Mouse (Mus musculus): Measurements from ENCODE around the gene Frmd5. TPM values are rescaled to one million over a fixed set of nuclear protein-coding genes. Genes with fewer than 3 reads are reported as not detected.

Frmd5 gene
- polyA plus RNA-seq, 1 experiment from 2014 or later = 5.4 TPM

GRCm38 (mm10) chr2:121713567-121713966 is 93.3 kb downstream of the Frmd5 start:
- no peak overlapping the region for H3K27ac ChIP-seq (replicated peaks)
- H3K27me3 ChIP-seq (replicated peaks; ENCODE audit: low read depth, poor library complexity, severe bottlenecking) = no peaks in the 10 kb centered on the region
- H3K36me3 ChIP-seq (replicated peaks) = no peaks in the 10 kb centered on the region
- peaks cover 6% of the 10 kb centered on the region; the same call in 1 of the 2 replicates for H3K4me1 ChIP-seq
- 90% methylated on average over 4 of the region's 4 CpGs for WGBS
- no peak overlapping the region for H3K4me3 ChIP-seq
- no peak for DNase-seq (ENCODE audit: low spot score)
- no peaks in the 10 kb centered on the region for H3K9me3 ChIP-seq

GRCm38 (mm10) chr2:121711748-121712384 is 95.0 kb downstream of the Frmd5 start:
- DNase-seq (ENCODE audit: low spot score) = peak; percentile 28

GRCm38 (mm10) chr2:121709096-121709495 is 97.8 kb downstream of the Frmd5 start:
- Histone ChIP-seq H3K27ac (replicated peaks) (no peak overlapping the region), H3K4me3 (no peak overlapping the region), H3K9me3 (no peaks in the 10 kb centered on the region), H3K4me1 (peaks cover 6% of the 10 kb centered on the region; the same call in 1 of the 2 replicates), H3K36me3 (replicated peaks) (no peaks in the 10 kb centered on the region), H3K27me3 (replicated peaks; ENCODE audit: low read depth, poor library complexity, severe bottlenecking) (no peaks in the 10 kb centered on the region)
- WGBS = 84% methylated on average over 4 of the region's 4 CpGs
- DNase-seq (ENCODE audit: low spot score) = no peak

More at GRCm38 (mm10) chr2:121711748-121712384, 95.0 kb downstream of the Frmd5 start:
- H3K9me3 ChIP-seq = no peaks in the 10 kb centered on the region
- no peak overlapping the region for H3K4me3 ChIP-seq
- no peaks in the 10 kb centered on the region for H3K27me3 ChIP-seq (replicated peaks; ENCODE audit: low read depth, poor library complexity, severe bottlenecking)
- H3K27ac ChIP-seq (replicated peaks) = no peak overlapping the region; the same call in 1 of the 2 replicates
- H3K4me1 ChIP-seq = peaks cover 6% of the 10 kb centered on the region; the same call in 1 of the 2 replicates
- no peaks in the 10 kb centered on the region for H3K36me3 ChIP-seq (replicated peaks)
- WGBS = 29% methylated on average over 9 of the region's 9 CpGs

GRCm38 (mm10) chr2:121707461-121707860 is 99.4 kb downstream of the Frmd5 start:
- H3K27me3 ChIP-seq (replicated peaks; ENCODE audit: low read depth, poor library complexity, severe bottlenecking) = no peaks in the 10 kb centered on the region
- no peak overlapping the region for H3K27ac ChIP-seq (replicated peaks)
- H3K36me3 ChIP-seq (replicated peaks) = no peaks in the 10 kb centered on the region
- WGBS = 83% methylated on average over 5 of the region's 5 CpGs
- DNase-seq (ENCODE audit: low spot score) = no peak
- H3K4me3 ChIP-seq = no peak overlapping the region
- peaks cover 6% of the 10 kb centered on the region; the same call in 1 of the 2 replicates for H3K4me1 ChIP-seq
- H3K9me3 ChIP-seq = no peaks in the 10 kb centered on the region

- Histone ChIP-seq H3K36me3 (replicated peaks) (no peaks in the 10 kb centered on the region), H3K9me3 (no peaks in the 10 kb centered on the region), H3K27me3 (replicated peaks; ENCODE audit: low read depth, poor library complexity, severe bottlenecking) (no peaks in the 10 kb centered on the region), H3K4me3 (no peak overlapping the region), H3K4me1 (0 out of 2 replicates have a peak, but pooled peaks cover under 1% of the 10 kb centered on the region), H3K27ac (replicated peaks) (no peak overlapping the region)
- no peak for DNase-seq (ENCODE audit: low spot score)
- WGBS = 69% methylated on average over 2 of the region's 2 CpGs
Measured at GRCm38 (mm10) chr2:121705756-121706155, 101.1 kb downstream of the Frmd5 start.

GRCm38 (mm10) chr2:121699331-121699730 is 107.6 kb downstream of the Frmd5 start:
- no peak overlapping the region for H3K4me3 ChIP-seq
- H3K9me3 ChIP-seq = no peaks in the 10 kb centered on the region
- H3K27me3 ChIP-seq (replicated peaks; ENCODE audit: low read depth, poor library complexity, severe bottlenecking) = no peaks in the 10 kb centered on the region
- 44% methylated on average over 6 of the region's 6 CpGs for WGBS
- no peaks in the 10 kb centered on the region for H3K36me3 ChIP-seq (replicated peaks)
- no peak for DNase-seq (ENCODE audit: low spot score)
- peaks cover 14% of the 10 kb centered on the region; the same call in 1 of the 2 replicates for H3K4me1 ChIP-seq
- H3K27ac ChIP-seq (replicated peaks) = no peak overlapping the region

- H3K4me1 ChIP-seq = peaks cover 12% of the 10 kb centered on the region; the same call in 1 of the 2 replicates
- H3K36me3 ChIP-seq (replicated peaks) = no peaks in the 10 kb centered on the region
- 76% methylated on average over 10 of the region's 10 CpGs for WGBS
- H3K27me3 ChIP-seq (replicated peaks; ENCODE audit: low read depth, poor library complexity, severe bottlenecking) = no peaks in the 10 kb centered on the region
- no peak for DNase-seq (ENCODE audit: low spot score)
- H3K9me3 ChIP-seq = no peaks in the 10 kb centered on the region
- H3K27ac ChIP-seq (replicated peaks) = no peak overlapping the region
- H3K4me3 ChIP-seq = no peak overlapping the region
Measured at GRCm38 (mm10) chr2:121695436-121695835, 111.5 kb downstream of the Frmd5 start.

- WGBS = 81% methylated on average over 2 of the region's 2 CpGs
- Histone ChIP-seq H3K4me1 (peaks cover 12% of the 10 kb centered on the region), H3K36me3 (replicated peaks) (no peaks in the 10 kb centered on the region), H3K4me3 (no peak overlapping the region), H3K9me3 (no peaks in the 10 kb centered on the region), H3K27ac (replicated peaks) (no peak overlapping the region), H3K27me3 (replicated peaks; ENCODE audit: low read depth, poor library complexity, severe bottlenecking) (no peaks in the 10 kb centered on the region)
- DNase-seq (ENCODE audit: low spot score) = no peak
Measured at GRCm38 (mm10) chr2:121688107-121688506, 118.8 kb downstream of the Frmd5 start.

- Histone ChIP-seq H3K27me3 (replicated peaks; ENCODE audit: low read depth, poor library complexity, severe bottlenecking) (no peaks in the 10 kb centered on the region), H3K9me3 (no peaks in the 10 kb centered on the region), H3K4me1 (peaks cover 11% of the 10 kb centered on the region), H3K36me3 (replicated peaks) (no peaks in the 10 kb centered on the region), H3K27ac (replicated peaks) (no peak overlapping the region), H3K4me3 (no peak overlapping the region)
- WGBS = 89% methylated on average over 8 of the region's 8 CpGs
- no peak for DNase-seq (ENCODE audit: low spot score)
Measured at GRCm38 (mm10) chr2:121683606-121684005, 123.3 kb downstream of the Frmd5 start.

- no peak for DNase-seq (ENCODE audit: low spot score)
- H3K36me3 ChIP-seq (replicated peaks) = no peaks in the 10 kb centered on the region
Measured at GRCm38 (mm10) chr2:121682361-121682760, 124.5 kb downstream of the Frmd5 start.

GRCm38 (mm10) chr2:121679711-121680110 is 127.2 kb downstream of the Frmd5 start:
- Histone ChIP-seq H3K4me3 (no peak overlapping the region), H3K36me3 (replicated peaks) (no peaks in the 10 kb centered on the region)

More at GRCm38 (mm10) chr2:121682361-121682760, 124.5 kb downstream of the Frmd5 start:
- no peaks in the 10 kb centered on the region for H3K9me3 ChIP-seq
- WGBS = 87% methylated on average over 3 of the region's 3 CpGs
- no peak overlapping the region for H3K4me3 ChIP-seq
- H3K27ac ChIP-seq (replicated peaks) = no peak overlapping the region
- H3K4me1 ChIP-seq = peaks cover 3% of the 10 kb centered on the region; the same call in 1 of the 2 replicates
- H3K27me3 ChIP-seq (replicated peaks; ENCODE audit: low read depth, poor library complexity, severe bottlenecking) = no peaks in the 10 kb centered on the region

GRCm38 (mm10) chr2:121677649-121677986 is 129.3 kb downstream of the Frmd5 start:
- Histone ChIP-seq H3K9me3 (no peaks in the 10 kb centered on the region), H3K4me1 (no peaks in the 10 kb centered on the region), H3K27me3 (replicated peaks; ENCODE audit: low read depth, poor library complexity, severe bottlenecking) (no peaks in the 10 kb centered on the region), H3K27ac (replicated peaks) (no peak overlapping the region), H3K36me3 (replicated peaks) (no peaks in the 10 kb centered on the region), H3K4me3 (no peak overlapping the region)
- DNase-seq (ENCODE audit: low spot score) = no peak
- WGBS = 75% methylated on average over 6 of the region's 6 CpGs

More at GRCm38 (mm10) chr2:121679711-121680110, 127.2 kb downstream of the Frmd5 start:
- H3K9me3 ChIP-seq = no peaks in the 10 kb centered on the region
- no peak overlapping the region for H3K27ac ChIP-seq (replicated peaks)
- DNase-seq (ENCODE audit: low spot score) = no peak
- no peaks in the 10 kb centered on the region for H3K4me1 ChIP-seq
- no peaks in the 10 kb centered on the region for H3K27me3 ChIP-seq (replicated peaks; ENCODE audit: low read depth, poor library complexity, severe bottlenecking)
- 83% methylated on average over 7 of the region's 7 CpGs for WGBS

- WGBS = 86% methylated on average over 6 of the region's 6 CpGs
- H3K9me3 ChIP-seq = no peaks in the 10 kb centered on the region
- no peak overlapping the region for H3K27ac ChIP-seq (replicated peaks)
- H3K36me3 ChIP-seq (replicated peaks) = no peaks in the 10 kb centered on the region
- H3K4me3 ChIP-seq = no peak overlapping the region
- H3K27me3 ChIP-seq (replicated peaks; ENCODE audit: low read depth, poor library complexity, severe bottlenecking) = no peaks in the 10 kb centered on the region
- DNase-seq (ENCODE audit: low spot score) = no peak
- H3K4me1 ChIP-seq = no peaks in the 10 kb centered on the region
Measured at GRCm38 (mm10) chr2:121676951-121677648, 129.8 kb downstream of the Frmd5 start.

Data from embryonic facial prominence, embryonic 10.5 days (tissue).